Mouse (Mus musculus): ENCODE results near the gene Gtf2a1. TPM values are rescaled to one million over a fixed set of nuclear protein-coding genes. Genes with fewer than 3 reads are reported as not detected.
"Not testable (repeated sequence)": the region's sequence is repeated elsewhere in the genome, so short reads cannot be mapped to it uniquely, and the experiment has no call there.

Gene Gtf2a1
- polyA plus RNA-seq, 1 experiment from 2014 or later, result 68.9 TPM

DNA sequence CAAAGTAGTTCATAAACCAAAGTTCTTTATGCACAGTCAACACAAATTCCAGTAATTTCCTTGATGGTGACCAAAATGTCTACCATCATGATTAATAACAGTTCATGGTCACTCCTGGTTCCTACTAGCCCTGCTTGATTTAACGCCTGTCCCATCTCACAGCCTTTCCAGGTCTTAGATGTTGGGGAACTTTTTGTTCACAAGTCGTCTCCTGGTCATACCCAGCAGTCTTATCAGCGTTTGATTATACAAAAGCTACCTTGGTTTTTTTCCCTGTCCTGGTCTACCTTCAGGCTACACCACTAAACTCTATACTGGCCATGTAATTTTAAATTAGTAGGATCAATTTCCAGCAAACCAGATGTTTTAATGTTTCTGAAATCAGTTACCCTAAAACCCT, 3.2 kb downstream of the Gtf2a1 start:
- H3K4me2 ChIP-seq (ENCODE audit: low read length), result peak overlapping the region; percentile 71
- peaks cover 25% of the 10 kb centered on the region for H3K36me3 ChIP-seq (ENCODE audit: control insufficient read depth, insufficient read depth, low read length)
- H3K9me3 ChIP-seq (ENCODE audit: control insufficient read depth, low read length), result no peaks in the 10 kb centered on the region
- DNase-seq (no peak), ATAC-seq (ENCODE audit: low FRiP score, low TSS enrichment) (no peak)
- peak overlapping the region; percentile 100 for H3K27ac ChIP-seq (replicated peaks; ENCODE audit: low read depth, low read length)
- 56% methylated on average over 3 of the region's 3 CpGs for WGBS
- peak overlapping the region; percentile 86 for H3K4me3 ChIP-seq (replicated peaks; ENCODE audit: low read depth, low read length)
- peak overlapping the region; percentile 100; the same call in 1 of the 2 replicates for H3K9ac ChIP-seq (replicated peaks; ENCODE audit: low read length)
- no peaks in the 10 kb centered on the region for H3K27me3 ChIP-seq (ENCODE audit: control insufficient read depth, insufficient read depth, low read length)
- peaks cover 37% of the 10 kb centered on the region for H3K4me1 ChIP-seq (ENCODE audit: control insufficient read depth, insufficient read depth, low read length)

GRCm38 (mm10) chr12:91585815-91586214, 4.5 kb downstream of the Gtf2a1 start:
- not testable (repeated sequence) for H3K27me3 ChIP-seq (ENCODE audit: control insufficient read depth, insufficient read depth, low read length); H3K9me3 ChIP-seq (ENCODE audit: control insufficient read depth, low read length); DNase-seq; H3K4me2 ChIP-seq (ENCODE audit: low read length); H3K9ac ChIP-seq (replicated peaks; ENCODE audit: low read length); H3K27ac ChIP-seq (replicated peaks; ENCODE audit: low read depth, low read length); H3K4me3 ChIP-seq (replicated peaks; ENCODE audit: low read depth, low read length); ATAC-seq (ENCODE audit: low FRiP score, low TSS enrichment)
- Histone ChIP-seq H3K4me1 (ENCODE audit: control insufficient read depth, insufficient read depth, low read length) (peaks cover 33% of the 10 kb centered on the region), H3K36me3 (ENCODE audit: control insufficient read depth, insufficient read depth, low read length) (peaks cover 29% of the 10 kb centered on the region)
- 97% methylated on average over 4 of the region's 4 CpGs for WGBS

- H3K4me1 ChIP-seq (ENCODE audit: control insufficient read depth, insufficient read depth, low read length), result peaks cover 30% of the 10 kb centered on the region
- H3K9ac ChIP-seq (replicated peaks; ENCODE audit: low read length), result no peak overlapping the region
- H3K27ac ChIP-seq (replicated peaks; ENCODE audit: low read depth, low read length), result no peak overlapping the region
- no peaks in the 10 kb centered on the region for H3K27me3 ChIP-seq (ENCODE audit: control insufficient read depth, insufficient read depth, low read length)
- 98% methylated on average over 3 of the region's 3 CpGs for WGBS
- DNase-seq, result no peak
- no peak overlapping the region for H3K4me2 ChIP-seq (ENCODE audit: low read length)
- H3K4me3 ChIP-seq (replicated peaks; ENCODE audit: low read depth, low read length), result no peak overlapping the region
- H3K36me3 ChIP-seq (ENCODE audit: control insufficient read depth, insufficient read depth, low read length), result peaks cover 32% of the 10 kb centered on the region
- no peaks in the 10 kb centered on the region for H3K9me3 ChIP-seq (ENCODE audit: control insufficient read depth, low read length)
- ATAC-seq (ENCODE audit: low FRiP score, low TSS enrichment), result no peak
Observed at GRCm38 (mm10) chr12:91585206-91585605, 5.1 kb downstream of the Gtf2a1 start.

DNA sequence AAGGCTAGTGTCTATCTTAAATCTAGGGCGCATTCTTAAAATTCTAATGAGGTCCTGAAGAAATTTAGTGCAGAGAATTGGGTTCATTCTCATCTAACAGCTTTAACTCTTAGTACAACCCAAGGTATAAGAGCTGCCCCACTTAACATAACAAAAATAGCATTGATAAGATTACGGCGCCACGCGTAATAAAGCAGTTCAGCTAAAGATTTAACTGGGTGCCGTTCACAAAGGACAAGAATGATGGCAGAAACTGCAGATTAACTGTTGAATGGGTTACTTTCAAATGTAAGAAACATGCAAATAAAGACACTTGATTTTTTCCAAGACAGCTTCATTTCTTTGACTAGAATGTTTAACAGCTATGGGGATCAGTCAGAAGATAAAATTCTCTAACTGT, 6.9 kb downstream of the Gtf2a1 start:
- no peak overlapping the region for H3K27ac ChIP-seq (replicated peaks; ENCODE audit: low read depth, low read length)
- H3K4me1 ChIP-seq (ENCODE audit: control insufficient read depth, insufficient read depth, low read length), result peaks cover 30% of the 10 kb centered on the region
- DNase-seq (peak; percentile 12), ATAC-seq (ENCODE audit: low FRiP score, low TSS enrichment) (no peak)
- H3K4me3 ChIP-seq (replicated peaks; ENCODE audit: low read depth, low read length), result no peak overlapping the region
- no peaks in the 10 kb centered on the region for H3K27me3 ChIP-seq (ENCODE audit: control insufficient read depth, insufficient read depth, low read length)
- peaks cover 44% of the 10 kb centered on the region for H3K36me3 ChIP-seq (ENCODE audit: control insufficient read depth, insufficient read depth, low read length)
- WGBS, result 14% methylated on average over 6 of the region's 6 CpGs
- no peaks in the 10 kb centered on the region for H3K9me3 ChIP-seq (ENCODE audit: control insufficient read depth, low read length)
- H3K9ac ChIP-seq (replicated peaks; ENCODE audit: low read length), result 0 out of 2 replicates have a peak overlapping the region, but pooled peaks have one; percentile 20
- peak overlapping the region; percentile 28 for H3K4me2 ChIP-seq (ENCODE audit: low read length)

- no peak for ATAC-seq (ENCODE audit: low FRiP score, low TSS enrichment)
- Histone ChIP-seq H3K36me3 (ENCODE audit: control insufficient read depth, insufficient read depth, low read length) (peaks cover 51% of the 10 kb centered on the region), H3K27me3 (ENCODE audit: control insufficient read depth, insufficient read depth, low read length) (no peaks in the 10 kb centered on the region), H3K4me3 (replicated peaks; ENCODE audit: low read depth, low read length) (no peak overlapping the region), H3K4me1 (ENCODE audit: control insufficient read depth, insufficient read depth, low read length) (peaks cover 30% of the 10 kb centered on the region), H3K27ac (replicated peaks; ENCODE audit: low read depth, low read length) (no peak overlapping the region), H3K9me3 (ENCODE audit: control insufficient read depth, low read length) (no peaks in the 10 kb centered on the region), H3K4me2 (ENCODE audit: low read length) (no peak overlapping the region), H3K9ac (replicated peaks; ENCODE audit: low read length) (no peak overlapping the region)
- 65% methylated on average over 6 of the region's 6 CpGs for whole genome bisulfite sequencing
- DNase-seq, result no peak
Observed at GRCm38 (mm10) chr12:91582362-91583002, 7.8 kb downstream of the Gtf2a1 start.

- Histone ChIP-seq H3K4me3 (replicated peaks; ENCODE audit: low read depth, low read length) (no peak overlapping the region), H3K4me2 (ENCODE audit: low read length) (no peak overlapping the region), H3K27ac (replicated peaks; ENCODE audit: low read depth, low read length) (no peak overlapping the region), H3K4me1 (ENCODE audit: control insufficient read depth, insufficient read depth, low read length) (peaks cover 22% of the 10 kb centered on the region), H3K36me3 (ENCODE audit: control insufficient read depth, insufficient read depth, low read length) (peaks cover 60% of the 10 kb centered on the region), H3K9me3 (ENCODE audit: control insufficient read depth, low read length) (no peaks in the 10 kb centered on the region), H3K9ac (replicated peaks; ENCODE audit: low read length) (no peak overlapping the region), H3K27me3 (ENCODE audit: control insufficient read depth, insufficient read depth, low read length) (no peaks in the 10 kb centered on the region)
- WGBS, result 94% methylated on average over 6 of the region's 6 CpGs
- DNase-seq, result no peak
- ATAC-seq (ENCODE audit: low FRiP score, low TSS enrichment), result no peak
Observed at GRCm38 (mm10) chr12:91581204-91582070, 8.8 kb downstream of the Gtf2a1 start.

- H3K9ac ChIP-seq (replicated peaks; ENCODE audit: low read length), result no peak overlapping the region
- H3K4me3 ChIP-seq (replicated peaks; ENCODE audit: low read depth, low read length), result no peak overlapping the region
- H3K4me1 ChIP-seq (ENCODE audit: control insufficient read depth, insufficient read depth, low read length), result peaks cover 17% of the 10 kb centered on the region
- H3K9me3 ChIP-seq (ENCODE audit: control insufficient read depth, low read length), result no peaks in the 10 kb centered on the region
- no peak overlapping the region for H3K27ac ChIP-seq (replicated peaks; ENCODE audit: low read depth, low read length)
- H3K36me3 ChIP-seq (ENCODE audit: control insufficient read depth, insufficient read depth, low read length), result peaks cover 62% of the 10 kb centered on the region
- ATAC-seq (ENCODE audit: low FRiP score, low TSS enrichment) (no peak), DNase-seq (no peak)
- H3K4me2 ChIP-seq (ENCODE audit: low read length), result no peak overlapping the region
- 96% methylated on average over 2 of the region's 2 CpGs for WGBS
- no peaks in the 10 kb centered on the region for H3K27me3 ChIP-seq (ENCODE audit: control insufficient read depth, insufficient read depth, low read length)
Observed at GRCm38 (mm10) chr12:91579665-91580064, 10.6 kb downstream of the Gtf2a1 start.

- 95% methylated on average over 2 of the region's 2 CpGs for WGBS
- no peak overlapping the region for H3K4me2 ChIP-seq (ENCODE audit: low read length)
- H3K9me3 ChIP-seq (ENCODE audit: control insufficient read depth, low read length), result no peaks in the 10 kb centered on the region
- DNase-seq, result no peak
- no peak overlapping the region for H3K27ac ChIP-seq (replicated peaks; ENCODE audit: low read depth, low read length)
- peaks cover 88% of the 10 kb centered on the region for H3K36me3 ChIP-seq (ENCODE audit: control insufficient read depth, insufficient read depth, low read length)
- no peak for ATAC-seq (ENCODE audit: low FRiP score, low TSS enrichment)
- no peak overlapping the region for H3K9ac ChIP-seq (replicated peaks; ENCODE audit: low read length)
- no peak overlapping the region for H3K4me3 ChIP-seq (replicated peaks; ENCODE audit: low read depth, low read length)
- no peaks in the 10 kb centered on the region for H3K4me1 ChIP-seq (ENCODE audit: control insufficient read depth, insufficient read depth, low read length)
- no peaks in the 10 kb centered on the region for H3K27me3 ChIP-seq (ENCODE audit: control insufficient read depth, insufficient read depth, low read length)
Observed at GRCm38 (mm10) chr12:91571708-91572107, 18.6 kb downstream of the Gtf2a1 start.
